Mouse (Mus musculus) ES-E14 (cell line): Measurements from ENCODE around the gene Hes7.

ENCODE experiments used
- MAFK ChIP-seq: IDR thresholded peaks from 2 replicates; pipeline ENCODE4 v1.6.1; 2014; ENCODE audit warnings: mild to moderate bottlenecking, low read depth, low read length, inconsistent platforms; ENCODE audit not compliant: insufficient read depth
- ZNF384 ChIP-seq: IDR thresholded peaks from 2 replicates; pipeline ENCODE4 v1.6.1; 2012; ENCODE audit warnings: low read depth, low read length, inconsistent platforms

GRCm38 (mm10) chr11:69080855-69081222 is 39.4 kb upstream of the Hes7 start:
- TF ChIP-seq ZNF384 = no peak
- no peak for TF ChIP-seq MAFK
